Mouse (Mus musculus): ENCODE measurements around the gene Abca9.

The Abca9 gene

GRCm38 (mm10) chr11:110072158-110072557 lies 95.8 kb downstream of the Abca9 start:
- no peak for DNase-seq (ENCODE audit: low spot score in 2 of 2)

DNA sequence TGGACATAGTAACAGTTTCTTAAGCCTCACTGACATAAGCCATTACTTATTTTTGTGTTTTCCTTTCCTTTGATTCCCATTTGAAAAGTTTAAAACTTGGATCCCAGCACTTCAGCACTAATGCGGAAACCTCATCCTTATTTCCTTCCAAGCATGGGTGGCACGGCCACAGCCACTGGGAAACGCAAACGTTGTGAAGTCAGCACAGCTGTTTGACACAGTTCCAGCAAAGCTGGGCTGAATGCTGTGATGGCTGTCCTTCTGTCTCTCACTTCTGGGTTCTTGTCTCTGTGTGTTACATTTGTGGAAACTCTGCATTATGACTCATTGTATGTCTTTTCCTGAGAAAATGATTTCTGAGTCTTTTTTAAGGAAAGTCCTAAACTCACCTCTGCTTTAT lies 107.0 kb downstream of the Abca9 start:
- DNase-seq (ENCODE audit: low spot score in 2 of 2) = no peak

- no peak for DNase-seq (ENCODE audit: low spot score in 2 of 2)
These were observed 107.9 kb downstream of the Abca9 start for GRCm38 (mm10) chr11:110060127-110060526.

GRCm38 (mm10) chr11:110053681-110054080 lies 114.3 kb downstream of the Abca9 start:
- no peak for DNase-seq (ENCODE audit: low spot score in 2 of 2)

All from urinary bladder, postnatal 36 days (tissue).